Mouse (Mus musculus) retina, embryonic 14.5 days (tissue): ENCODE data around the gene Ddhd1.
A peak's percentile ranks its signal among the peaks of the same experiment; 100 is the strongest.

Source experiments
- DNase-seq: peaks from one replicate; pipeline ENCODE4 v3.0.0-alpha.2; 2015; ENCODE audit warnings: low spot score

Gene Ddhd1

DNA sequence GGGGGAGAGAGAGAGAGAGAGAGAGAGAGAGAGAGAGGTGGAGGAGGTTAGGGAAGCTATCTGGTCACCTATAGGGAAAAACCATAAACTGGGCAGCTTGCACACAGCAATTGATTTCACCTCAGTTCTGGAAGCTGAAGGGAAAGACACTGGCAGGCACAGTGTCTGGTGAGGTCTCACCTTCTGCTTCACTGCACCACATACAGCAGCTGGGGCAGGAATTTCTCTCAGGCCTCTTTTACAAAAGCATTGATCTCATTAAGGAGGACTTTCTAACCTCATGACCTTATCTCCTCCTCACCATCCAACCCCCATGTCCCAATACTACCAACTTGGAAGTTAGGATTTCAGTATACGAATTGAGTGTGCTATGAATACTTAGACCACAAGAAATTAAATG, 13.2 kb downstream of the Ddhd1 start:
- peak; percentile 59 for DNase-seq

DNA sequence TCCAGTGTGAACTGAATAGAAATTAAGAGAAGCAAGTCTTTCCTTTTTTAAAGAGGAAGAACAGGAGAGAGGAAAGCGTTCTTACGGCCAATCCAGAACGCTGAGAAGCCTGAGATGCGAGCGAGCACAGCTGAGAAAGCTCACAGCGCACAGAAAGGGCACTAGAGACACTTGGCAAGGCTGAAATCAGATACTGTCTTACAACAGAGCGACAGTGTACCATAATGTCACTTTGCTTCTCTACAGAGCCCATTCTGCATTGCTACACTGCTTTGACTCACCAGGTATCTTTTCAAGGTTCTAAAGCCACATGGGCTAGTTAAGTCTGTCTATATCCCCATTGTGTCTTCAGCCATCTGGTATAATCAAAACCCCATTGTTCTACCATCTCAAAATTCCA, 13.7 kb downstream of the Ddhd1 start:
- no peak for DNase-seq

DNA sequence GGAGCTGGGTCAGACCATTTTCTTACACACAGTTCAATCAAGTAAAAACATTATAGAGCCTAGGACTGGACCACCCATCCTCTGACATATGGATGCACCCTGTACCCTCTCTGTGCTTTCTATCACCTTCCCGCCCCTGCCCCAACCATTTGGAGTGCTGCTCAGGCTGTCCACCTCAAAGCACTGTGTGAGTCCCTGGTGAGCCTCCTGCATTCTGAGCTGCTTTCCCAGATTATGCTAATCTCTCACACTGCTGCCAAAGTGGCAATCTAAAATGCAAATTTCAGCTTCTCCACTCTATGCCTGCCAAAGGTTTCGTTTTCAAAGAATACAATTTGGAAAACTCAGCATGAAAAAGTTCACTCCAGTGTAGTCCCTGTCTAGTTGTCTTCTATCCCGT, 14.5 kb downstream of the Ddhd1 start:
- no peak for DNase-seq

DNA sequence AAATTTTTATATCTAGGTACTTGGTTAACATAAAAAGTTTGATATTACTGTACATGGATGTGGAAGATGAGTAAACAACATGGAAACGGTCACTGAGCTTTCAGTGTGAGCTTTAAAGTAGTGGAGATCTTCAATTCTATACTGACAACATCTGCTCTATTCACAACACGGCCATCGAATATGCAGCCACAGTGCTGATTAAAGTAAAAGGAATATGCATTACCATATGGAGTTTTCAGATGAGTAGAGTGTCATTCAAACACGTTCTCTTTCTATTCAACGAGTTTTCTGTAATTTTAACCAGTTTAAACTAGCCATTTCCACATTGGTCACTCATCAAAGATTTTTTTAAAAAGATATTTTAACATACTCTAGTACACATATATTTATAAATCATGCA, 15.1 kb downstream of the Ddhd1 start:
- no peak for DNase-seq

DNA sequence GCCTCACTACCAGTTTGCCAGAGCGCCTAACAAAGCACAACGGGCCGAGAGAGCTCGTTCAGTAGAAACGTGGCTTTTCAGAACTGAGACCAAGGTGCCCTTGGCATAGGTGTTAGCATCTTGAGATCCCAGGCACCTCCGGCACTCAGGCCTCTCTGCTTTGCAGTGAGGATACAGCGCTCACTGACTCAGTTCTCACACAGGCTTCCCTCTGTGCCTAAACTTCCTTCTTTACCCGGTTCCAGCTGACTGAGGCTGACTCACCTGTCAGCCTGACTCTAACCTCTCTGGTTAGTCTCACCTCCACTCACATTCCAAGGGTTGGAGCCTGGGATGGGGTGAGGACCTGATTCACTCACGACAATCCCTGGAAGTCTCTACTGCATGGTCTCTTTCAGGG, 15.7 kb downstream of the Ddhd1 start:
- no peak for DNase-seq

DNA sequence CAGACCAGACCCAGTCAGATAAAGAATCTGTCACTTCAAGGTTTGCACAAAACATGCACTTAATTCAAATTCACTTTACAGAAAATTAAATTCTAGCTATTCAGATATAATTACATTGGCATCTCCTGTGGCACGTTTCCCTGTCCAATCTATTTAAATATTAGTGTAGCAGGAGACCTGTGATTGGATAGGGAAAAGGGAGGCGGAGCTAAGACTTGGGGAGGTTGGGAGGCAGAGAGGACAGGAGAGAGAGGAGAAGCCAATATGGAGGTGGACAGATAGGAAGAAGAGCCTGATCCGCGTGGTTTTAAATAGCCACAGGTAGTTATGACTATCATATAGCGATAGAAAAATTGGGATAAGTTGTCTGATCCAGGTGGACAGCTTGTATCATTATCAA, 19.2 kb downstream of the Ddhd1 start:
- DNase-seq, result no peak

DNA sequence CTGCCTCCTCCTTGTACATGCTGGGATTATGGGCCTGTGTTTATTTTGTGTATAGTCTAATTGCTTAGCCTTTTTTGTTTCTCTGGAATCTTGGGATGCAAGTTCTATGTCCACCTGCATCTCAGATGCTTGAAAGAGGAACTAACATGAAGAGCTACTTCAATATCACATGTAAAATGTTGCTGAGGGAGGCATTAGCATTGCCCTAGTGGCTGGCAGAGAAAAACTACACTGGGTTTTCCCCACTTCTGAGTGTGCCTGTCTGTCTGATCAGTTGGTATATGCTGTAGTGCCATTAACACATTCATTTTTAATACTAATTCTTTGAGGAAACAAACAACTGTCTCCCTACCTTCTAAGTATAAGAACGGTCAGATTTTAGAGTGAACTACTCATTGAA, 22.4 kb downstream of the Ddhd1 start:
- no peak for DNase-seq

DNA sequence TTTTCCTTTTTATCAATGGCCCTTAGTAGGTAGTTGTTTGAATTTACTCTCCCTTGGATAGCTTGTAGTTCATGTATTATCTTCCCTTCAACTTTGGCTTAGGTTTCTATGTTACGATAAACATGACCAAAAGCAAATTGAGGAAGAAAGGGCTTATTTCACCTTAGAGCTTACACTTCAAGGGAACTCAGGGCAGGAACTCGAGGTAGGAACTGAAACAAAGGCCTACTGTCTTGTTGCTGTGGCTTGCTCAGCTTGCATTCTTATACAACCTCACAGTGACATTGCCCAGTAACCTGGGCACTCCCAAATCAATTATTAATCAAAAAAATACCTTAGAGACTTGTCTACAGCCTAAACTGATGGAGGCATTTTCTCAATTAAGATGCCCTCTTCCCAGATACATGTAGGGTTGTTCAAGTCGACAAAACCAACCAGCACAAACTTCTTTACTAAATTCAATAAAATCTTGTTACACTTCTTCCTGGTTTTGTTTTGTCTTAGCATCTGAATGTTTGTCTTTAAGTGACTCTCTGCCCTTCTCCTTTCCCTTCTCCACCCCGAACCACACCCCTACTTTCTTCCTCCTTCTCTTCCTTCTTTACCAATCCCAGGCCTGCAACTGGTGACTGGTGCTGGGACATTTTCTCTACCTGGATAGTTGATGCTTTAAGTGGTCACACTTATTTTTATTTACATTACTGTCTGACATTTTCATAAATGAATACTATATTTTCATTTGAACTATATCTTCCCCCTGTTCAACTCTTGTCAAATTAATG, 25.0 kb downstream of the Ddhd1 start:
- DNase-seq, result no peak

DNA sequence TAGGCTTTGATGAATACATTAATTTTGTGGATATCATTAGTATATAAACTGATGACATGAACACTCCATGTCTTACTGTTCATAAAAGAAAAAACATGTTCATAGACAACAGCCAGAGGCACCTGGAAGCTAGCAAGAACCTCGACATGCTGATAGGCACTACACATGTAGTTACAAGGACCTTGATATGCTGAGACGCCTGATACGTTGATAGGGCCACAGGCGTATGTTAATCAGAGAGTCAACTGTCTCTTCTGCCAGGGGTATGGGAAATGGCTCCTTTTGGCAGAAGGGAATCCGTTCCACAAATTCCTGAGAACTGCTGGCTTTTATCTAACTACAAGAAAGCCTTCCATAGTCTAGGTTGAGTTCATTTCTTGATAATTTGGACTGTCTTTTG, 27.4 kb downstream of the Ddhd1 start:
- DNase-seq, result no peak

DNA sequence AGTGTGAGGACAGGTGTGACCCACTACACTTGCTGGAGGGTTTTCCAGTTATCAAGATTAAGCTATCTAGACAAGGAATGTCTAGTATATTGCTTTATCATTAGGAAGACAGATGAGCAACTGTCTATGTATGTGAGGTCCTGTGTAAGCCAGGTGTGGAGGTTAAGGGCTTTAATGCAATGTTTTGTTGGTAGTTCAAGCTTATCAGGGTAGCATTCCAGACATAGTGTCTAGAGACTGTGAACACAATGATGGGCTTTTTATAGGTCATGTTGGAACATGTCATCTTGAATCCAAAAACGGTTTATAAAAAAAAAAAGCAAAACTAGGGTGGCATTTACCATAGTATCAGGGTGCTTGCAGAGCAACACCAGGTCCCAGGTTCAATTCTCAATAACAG, 28.0 kb downstream of the Ddhd1 start:
- no peak for DNase-seq

DNA sequence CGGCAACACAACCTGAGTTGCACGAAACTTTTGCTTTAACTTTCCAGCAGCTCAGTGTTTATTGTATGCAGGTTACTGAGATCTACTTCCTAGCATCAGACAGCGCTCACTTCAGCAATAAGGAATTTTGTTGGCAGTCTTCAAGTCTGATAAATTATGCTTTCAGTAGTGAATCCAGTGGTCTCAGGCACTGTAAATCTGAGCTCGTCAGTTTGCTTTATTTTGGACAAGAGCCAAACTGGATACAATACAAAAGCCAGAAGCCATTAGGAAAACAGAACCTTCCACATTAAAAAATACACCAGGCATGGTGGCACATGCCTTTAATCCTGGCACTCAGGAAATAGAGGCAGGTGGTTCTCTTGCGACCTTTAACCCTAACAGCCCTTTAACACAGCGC, 39.6 kb downstream of the Ddhd1 start:
- DNase-seq, result no peak

DNA sequence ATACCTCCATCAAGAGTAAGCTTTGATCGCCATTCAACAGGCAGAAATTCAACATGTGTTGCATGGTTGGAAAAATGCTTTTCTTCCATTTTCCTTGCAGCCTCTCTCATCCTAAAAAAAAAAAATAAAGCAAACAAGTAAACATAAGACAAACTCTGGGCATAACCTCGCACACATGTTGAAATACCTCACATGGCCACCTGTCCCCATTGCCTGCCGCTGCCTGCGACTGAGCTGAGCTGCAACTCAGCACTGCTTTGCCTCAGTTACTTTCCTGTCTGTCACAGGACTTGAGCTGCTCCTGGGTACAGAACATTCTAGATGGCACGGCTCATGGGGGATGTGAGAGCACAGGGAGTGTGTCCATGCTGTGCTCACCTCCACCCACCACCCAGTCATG, 41.4 kb downstream of the Ddhd1 start:
- no peak for DNase-seq

DNA sequence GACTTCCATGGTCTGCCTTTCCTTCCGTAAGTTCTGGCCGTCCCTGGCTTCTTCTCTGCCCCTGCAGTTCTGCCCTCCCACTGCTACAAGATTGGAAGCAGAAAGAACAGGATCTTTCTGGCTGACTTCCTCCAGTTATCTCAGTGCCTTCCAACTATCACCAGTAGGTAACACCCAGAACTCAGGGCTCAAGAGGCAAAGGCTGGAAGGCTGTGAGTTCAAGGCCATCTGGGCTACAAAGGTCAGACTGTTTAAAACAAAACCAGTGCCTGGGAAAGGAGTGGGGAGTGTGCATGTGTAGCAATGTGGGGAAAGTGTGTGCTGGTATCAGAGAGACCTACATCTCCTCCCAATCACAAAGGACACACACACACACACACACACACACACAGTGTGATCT, 42.2 kb downstream of the Ddhd1 start:
- no peak for DNase-seq

DNA sequence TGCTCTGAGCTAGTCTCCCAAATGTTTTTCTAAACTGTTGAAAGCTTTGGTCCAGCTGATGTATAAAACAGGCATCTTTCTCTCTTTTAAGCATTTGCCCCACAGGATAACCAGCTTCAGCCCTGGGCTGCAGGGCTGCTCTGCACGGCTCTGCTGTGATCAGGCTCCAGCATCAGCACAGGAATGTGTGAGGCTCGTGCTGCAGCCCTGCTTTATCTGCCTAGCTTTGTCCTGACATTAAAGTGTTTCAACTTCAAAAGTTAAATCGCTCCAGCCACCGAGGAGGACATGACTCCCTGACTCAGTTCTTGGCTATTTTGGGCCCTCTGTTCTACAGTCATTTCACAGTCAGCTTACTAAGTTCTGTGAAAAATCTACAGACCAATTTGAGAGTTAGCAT, 43.1 kb downstream of the Ddhd1 start:
- DNase-seq, result no peak

DNA sequence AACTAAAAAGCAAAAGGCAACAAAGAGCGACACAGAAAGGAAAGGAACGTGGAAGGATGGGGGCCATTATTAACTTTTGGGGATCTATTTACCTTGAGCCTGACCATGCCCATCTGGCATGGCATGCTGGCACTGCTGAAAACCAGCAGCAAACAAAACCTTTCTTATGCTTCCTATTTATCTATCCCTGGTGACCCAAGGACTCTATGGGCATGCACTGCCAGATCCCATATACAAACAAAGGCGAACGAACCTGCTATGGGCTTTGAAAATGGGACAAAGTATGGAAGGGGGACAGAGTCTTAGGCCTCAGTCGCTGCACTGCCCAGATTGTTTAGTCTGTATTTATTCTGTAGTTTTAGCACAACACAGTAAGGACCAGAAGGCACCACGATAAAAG, 43.5 kb downstream of the Ddhd1 start:
- DNase-seq, result no peak

DNA sequence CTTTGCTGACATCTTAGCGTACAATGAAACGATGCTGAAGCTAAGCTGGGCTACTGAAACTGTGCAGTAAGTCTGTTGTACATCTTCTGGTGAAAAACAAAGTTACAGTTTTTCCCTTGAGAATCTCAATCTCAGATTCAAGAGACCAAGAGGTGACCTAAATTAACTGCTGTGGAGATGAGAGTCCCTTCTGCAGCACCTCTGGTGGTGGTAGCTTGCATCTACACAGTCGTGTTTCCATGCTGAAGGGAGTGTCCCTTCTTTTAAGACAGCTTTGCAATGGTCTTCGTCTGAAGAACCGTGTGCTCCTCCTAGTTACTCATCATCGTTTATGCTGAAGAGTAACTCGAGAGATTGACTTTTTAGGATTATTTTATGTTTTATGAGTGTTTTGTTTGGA, 46.3 kb downstream of the Ddhd1 start:
- no peak for DNase-seq

DNA sequence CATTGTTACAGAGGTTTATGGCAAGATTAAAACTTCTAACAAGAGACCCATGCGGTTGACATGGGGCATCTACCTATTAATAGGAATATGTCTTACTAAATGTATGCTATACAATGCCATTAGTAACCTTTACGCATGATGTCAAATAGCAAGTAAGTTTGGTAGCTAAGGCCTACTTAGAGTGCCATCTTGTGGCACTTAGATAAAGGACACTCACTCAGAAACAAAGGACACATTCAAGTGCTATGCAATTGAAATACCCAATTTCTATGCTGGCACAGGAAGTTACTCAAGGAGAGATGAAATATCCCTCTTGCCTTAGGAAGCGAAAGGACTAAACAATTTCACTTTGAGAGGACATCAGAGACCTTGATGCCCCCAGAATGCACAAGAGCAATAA, 55.9 kb downstream of the Ddhd1 start:
- peak; percentile 66 for DNase-seq

DNA sequence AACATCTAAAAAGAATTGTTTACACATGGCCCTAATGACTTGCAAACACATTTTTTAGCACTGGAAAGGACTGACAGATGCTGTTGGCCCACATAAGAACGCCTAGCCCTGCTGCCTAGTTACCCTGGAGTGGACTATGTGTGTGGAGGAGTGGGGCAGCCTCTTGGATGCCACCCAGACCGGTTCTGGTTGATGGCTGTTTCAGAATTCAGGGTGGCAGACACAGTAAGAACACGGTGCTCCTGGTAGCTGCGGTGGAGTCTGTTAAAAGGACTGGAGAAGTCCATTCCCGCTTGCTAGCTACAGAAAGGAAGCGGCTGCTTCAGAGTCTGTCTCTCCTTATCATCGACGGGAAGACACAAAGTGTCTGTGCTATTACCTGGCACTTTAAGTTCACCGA, 57.4 kb downstream of the Ddhd1 start:
- DNase-seq, result no peak

DNA sequence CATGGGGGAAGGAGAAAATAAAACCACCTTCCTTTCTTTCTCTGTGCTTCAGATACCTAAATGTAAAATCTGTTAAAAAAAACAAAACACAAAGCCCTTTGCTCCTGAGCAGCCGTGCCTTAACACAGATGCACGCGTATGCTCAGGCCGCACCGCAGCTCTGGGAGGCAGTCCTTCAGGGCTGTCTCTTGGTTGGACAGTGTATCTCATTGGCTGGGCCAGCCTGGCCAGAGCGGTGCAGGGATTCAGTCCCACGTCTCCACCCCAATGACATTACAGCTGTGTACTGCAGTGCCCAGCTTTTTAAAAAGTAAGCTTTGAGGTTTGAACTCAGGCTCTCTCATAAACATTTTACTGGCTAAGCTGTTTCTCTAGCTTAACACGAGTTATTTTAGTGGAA, 60.1 kb downstream of the Ddhd1 start:
- DNase-seq, result no peak

DNA sequence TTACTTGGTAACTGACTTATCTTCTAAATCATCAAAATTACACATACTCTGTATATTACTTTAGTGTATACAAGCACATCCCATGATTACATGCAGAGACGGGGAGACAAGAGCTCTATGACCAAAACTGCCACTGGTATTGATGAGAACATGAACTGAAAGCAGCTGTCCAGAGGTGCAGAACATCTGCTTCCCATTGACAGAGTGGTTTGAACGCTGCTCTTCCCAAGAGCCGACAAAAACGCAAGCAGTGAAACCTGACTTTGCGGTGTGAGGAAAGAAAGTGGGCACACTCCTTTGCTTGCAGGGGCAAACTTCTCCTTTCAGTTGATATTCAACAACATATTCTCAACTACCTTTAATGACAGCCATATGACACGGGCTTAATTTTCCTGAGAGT, 64.7 kb downstream of the Ddhd1 start:
- no peak for DNase-seq

DNA sequence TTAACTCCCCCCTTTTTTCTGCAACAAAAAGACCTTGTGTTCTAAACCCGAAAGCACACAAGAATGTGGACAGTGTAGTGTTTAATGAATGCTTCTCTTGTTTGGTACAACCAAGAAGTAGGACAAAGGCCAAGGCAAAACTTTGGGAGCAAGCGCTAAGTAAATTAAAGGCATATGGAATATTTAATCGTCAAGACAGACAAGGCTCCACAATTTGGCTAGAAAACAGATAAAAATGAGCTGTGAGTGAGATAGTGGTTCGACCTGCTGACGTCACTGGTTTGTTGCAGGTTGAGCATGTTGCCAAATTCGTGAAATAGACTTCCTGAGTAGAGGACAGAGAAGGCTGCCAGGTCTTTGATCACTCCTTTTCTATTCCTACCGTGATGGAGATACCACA, 69.5 kb downstream of the Ddhd1 start:
- DNase-seq, result no peak

DNA sequence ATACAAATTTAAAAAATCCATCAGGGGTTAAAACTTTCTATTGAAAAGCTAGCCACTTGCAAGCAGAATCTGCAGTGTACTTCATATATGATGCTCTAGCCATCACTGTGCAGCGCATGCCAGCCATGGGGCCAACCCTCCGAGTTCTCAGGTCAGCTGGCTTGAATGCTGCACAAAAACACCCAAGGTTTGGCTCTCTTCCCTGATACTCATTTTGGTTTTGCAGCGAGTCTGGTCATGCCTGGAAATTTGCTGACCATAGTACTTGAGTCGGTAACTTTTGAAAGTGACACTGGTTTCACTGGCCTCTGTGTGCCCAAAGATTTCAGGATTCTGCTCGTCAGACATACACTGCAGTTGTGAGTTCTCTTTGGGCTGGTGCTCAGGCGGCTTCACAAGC, 70.4 kb downstream of the Ddhd1 start:
- DNase-seq, result no peak

DNA sequence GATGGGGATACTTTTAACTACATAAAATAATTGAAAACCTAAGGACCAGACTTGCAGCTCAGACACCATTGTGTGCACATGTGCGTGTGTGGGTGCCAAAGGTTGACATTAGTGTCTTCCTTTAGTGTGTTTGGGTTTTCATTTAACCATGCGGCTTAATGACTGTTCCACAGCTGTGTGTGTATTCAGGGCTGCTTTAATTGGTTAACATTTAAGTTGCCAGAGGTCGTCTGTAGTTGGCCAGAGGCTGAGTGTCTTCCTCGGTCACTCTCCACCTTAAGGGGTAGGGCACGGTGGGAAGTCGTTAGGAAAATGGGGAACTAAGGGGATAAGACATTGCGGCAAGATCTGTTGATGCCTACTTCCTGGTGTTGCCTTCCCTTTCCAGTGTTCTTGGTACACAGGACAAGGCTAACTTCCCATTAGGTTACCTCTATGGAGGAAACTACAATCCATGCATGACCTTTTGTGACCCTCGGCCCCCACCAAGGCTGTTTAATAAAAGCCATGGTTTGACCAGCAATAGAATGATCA, 74.4 kb downstream of the Ddhd1 start:
- DNase-seq, result no peak
